Mouse (Mus musculus) ES-Bruce4 (cell line): ENCODE results near the gene C1qtnf1. TPM values are rescaled to one million over a fixed set of nuclear protein-coding genes. Genes with fewer than 3 reads are reported as not detected.

Experiments
- H3K27ac ChIP-seq: 2 replicates; pipeline ENCODE4 v1.5.1; 2012; ENCODE audit warnings: low read length, inconsistent platforms; ENCODE audit not compliant: insufficient read depth
- H3K27me3 ChIP-seq: 2 replicates; pipeline ENCODE4 v1.6.1; 2012; ENCODE audit warnings: mild to moderate bottlenecking, low read length, inconsistent platforms; ENCODE audit not compliant: control insufficient read depth, poor library complexity, insufficient read depth, severe bottlenecking
- H3K36me3 ChIP-seq: 2 replicates; pipeline ENCODE4 v1.6.1; 2012; ENCODE audit warnings: inconsistent platforms, mild to moderate bottlenecking, low read length, moderate library complexity; ENCODE audit not compliant: control insufficient read depth, poor library complexity, insufficient read depth, severe bottlenecking
- H3K4me1 ChIP-seq: one replicate; pipeline ENCODE4 v1.8.1; 2011; ENCODE audit warnings: low read length; ENCODE audit not compliant: control insufficient read depth, insufficient read depth
- H3K4me3 ChIP-seq: 2 replicates; pipeline ENCODE4 v1.5.1; 2011; ENCODE audit warnings: low read depth, mild to moderate bottlenecking, low read length
- H3K9ac ChIP-seq: 2 replicates; pipeline ENCODE4 v1.6.1; 2012; ENCODE audit warnings: low read depth, mild to moderate bottlenecking, inconsistent platforms; ENCODE audit not compliant: poor library complexity, severe bottlenecking
- H3K9me3 ChIP-seq: replicated peaks from 2 replicates; pipeline ENCODE4 v1.6.1; 2012; ENCODE audit warnings: mild to moderate bottlenecking, low read length, inconsistent platforms; ENCODE audit not compliant: control insufficient read depth, poor library complexity, insufficient read depth, severe bottlenecking
- CTCF ChIP-seq: IDR thresholded peaks from one replicate; pipeline ENCODE4 v1.8.1; 2011; ENCODE audit warnings: low read depth, low read length
- EP300 ChIP-seq: IDR thresholded peaks from 2 replicates; pipeline ENCODE4 v1.6.1; 2011; ENCODE audit warnings: low read depth, low read length; ENCODE audit not compliant: insufficient read depth
- POLR2A ChIP-seq: IDR thresholded peaks from one replicate; pipeline ENCODE4 v1.8.1; 2011; ENCODE audit warnings: low read length; ENCODE audit not compliant: insufficient read depth
- polyA plus RNA-seq: library from polyadenylated mRNA; stranded (reverse); fragments of >200 nt; gene quantifications from 2 replicates; pipeline ENCODE4 v1.2.4, GENCODE M21; 2011; ENCODE audit warnings: low read depth; ENCODE audit not compliant: missing spikeins, insufficient read depth, insufficient read length

C1qtnf1 gene
- polyA plus RNA-seq, 1 experiment: 2.4 TPM

GRCm38 (mm10) chr11:118436471-118436935 is 8.5 kb downstream of the C1qtnf1 start:
- Histone ChIP-seq H3K27me3 (no peaks in the 10 kb centered on the region), H3K9me3 (no peaks in the 10 kb centered on the region), H3K27ac (no peak overlapping the region), H3K9ac (no peak overlapping the region), H3K4me3 (no peak overlapping the region), H3K4me1 (no peaks in the 10 kb centered on the region), H3K36me3 (no peaks in the 10 kb centered on the region)
- no peak for TF ChIP-seq EP300
- peak; percentile 19 for TF ChIP-seq CTCF

GRCm38 (mm10) chr11:118438665-118439414 is 10.8 kb downstream of the C1qtnf1 start:
- H3K4me1 ChIP-seq: no peaks in the 10 kb centered on the region
- TF ChIP-seq EP300 (no peak), POLR2A (no peak), CTCF (no peak)
- no peaks in the 10 kb centered on the region for H3K27me3 ChIP-seq
- H3K4me3 ChIP-seq: no peak overlapping the region
- H3K27ac ChIP-seq: no peak overlapping the region
- H3K9me3 ChIP-seq: no peaks in the 10 kb centered on the region
- no peak overlapping the region for H3K9ac ChIP-seq
- H3K36me3 ChIP-seq: no peaks in the 10 kb centered on the region

GRCm38 (mm10) chr11:118442691-118443090 is 14.7 kb downstream of the C1qtnf1 start:
- H3K9me3 ChIP-seq: no peaks in the 10 kb centered on the region
- H3K36me3 ChIP-seq: no peaks in the 10 kb centered on the region
- H3K4me1 ChIP-seq: no peaks in the 10 kb centered on the region
- TF ChIP-seq CTCF (no peak), EP300 (no peak), POLR2A (no peak)
- no peaks in the 10 kb centered on the region for H3K27me3 ChIP-seq
- H3K4me3 ChIP-seq: no peak overlapping the region
- H3K9ac ChIP-seq: no peak overlapping the region
- no peak overlapping the region for H3K27ac ChIP-seq

GRCm38 (mm10) chr11:118443201-118443970 is 15.4 kb downstream of the C1qtnf1 start:
- H3K9me3 ChIP-seq: no peaks in the 10 kb centered on the region
- H3K36me3 ChIP-seq: no peaks in the 10 kb centered on the region
- TF ChIP-seq CTCF (peak; percentile 95), POLR2A (no peak)
- no peak overlapping the region for H3K9ac ChIP-seq
- H3K4me1 ChIP-seq: no peaks in the 10 kb centered on the region
- no peak overlapping the region for H3K4me3 ChIP-seq
- no peak overlapping the region for H3K27ac ChIP-seq
- no peaks in the 10 kb centered on the region for H3K27me3 ChIP-seq

GRCm38 (mm10) chr11:118445843-118446242 is 17.8 kb downstream of the C1qtnf1 start:
- Histone ChIP-seq H3K36me3 (no peaks in the 10 kb centered on the region), H3K9ac (no peak overlapping the region), H3K4me1 (no peaks in the 10 kb centered on the region), H3K27me3 (no peaks in the 10 kb centered on the region), H3K4me3 (no peak overlapping the region), H3K9me3 (no peaks in the 10 kb centered on the region), H3K27ac (no peak overlapping the region)
- TF ChIP-seq CTCF: peak; percentile 97
- TF ChIP-seq POLR2A: no peak

- TF ChIP-seq EP300 (no peak), POLR2A (no peak), CTCF (no peak)
- H3K4me1 ChIP-seq: no peaks in the 10 kb centered on the region
- H3K27ac ChIP-seq: no peak overlapping the region
- H3K27me3 ChIP-seq: no peaks in the 10 kb centered on the region
- no peak overlapping the region for H3K4me3 ChIP-seq
- H3K9ac ChIP-seq: no peak overlapping the region
- H3K36me3 ChIP-seq: no peaks in the 10 kb centered on the region
- H3K9me3 ChIP-seq: no peaks in the 10 kb centered on the region
Observed at GRCm38 (mm10) chr11:118447346-118447745, 19.3 kb downstream of the C1qtnf1 start.
